ENCODE assay signal across 8 mouse cellular contexts in the genomic region with DNA sequence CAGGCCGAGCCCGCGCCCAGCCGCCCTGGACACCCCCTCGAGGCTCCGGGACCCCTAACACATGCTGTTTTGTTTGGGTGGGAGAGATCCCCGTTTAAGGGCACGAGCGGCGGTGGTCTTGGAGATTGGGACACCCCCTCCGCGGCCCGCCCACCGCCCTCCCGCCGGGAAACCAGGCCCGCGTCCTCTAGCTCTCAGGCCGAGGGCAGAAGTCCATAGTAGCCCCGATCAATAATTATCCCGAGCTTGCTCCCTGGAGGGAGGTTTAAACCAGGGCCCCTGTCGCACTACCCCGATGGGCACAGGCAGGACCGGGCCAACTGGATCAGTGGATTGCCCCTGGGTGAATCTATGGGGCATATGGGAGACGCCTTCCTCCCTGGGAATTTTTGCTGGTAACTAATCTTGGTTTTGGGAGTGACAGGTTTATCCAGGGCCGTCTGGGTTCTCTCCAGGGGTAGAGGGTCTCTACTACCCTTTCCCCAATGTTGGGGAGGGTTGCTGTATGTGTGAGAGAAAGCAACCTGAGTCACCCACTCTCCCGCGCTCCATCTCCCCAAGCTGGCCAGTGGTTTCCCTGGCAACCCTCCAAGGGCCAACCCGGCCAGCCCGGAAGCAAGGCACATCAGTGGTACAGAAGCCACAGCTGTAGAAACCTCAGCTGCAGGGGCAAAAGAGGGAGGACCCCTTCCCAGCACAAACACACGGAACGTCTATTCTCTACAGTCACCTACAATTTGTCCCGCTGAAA. TPM values are rescaled to one million over a fixed set of nuclear protein-coding genes. Genes with fewer than 3 reads are reported as not detected.
A peak's percentile ranks its signal among the peaks of the same experiment; 100 is the strongest.
DNase-seq lines count a peak whose midpoint lies in the region; ATAC-seq and TF ChIP-seq lines count a peak whose summit lies in the region.

No protein-coding gene starts in this region.

- H3K9me3 ChIP-seq in forebrain, embryonic 11.5 days (ENCODE audit: control insufficient read depth, low read length): no peaks in the 10 kb centered on the region
- H3K9me3 ChIP-seq in midbrain, embryonic 10.5 days (replicated peaks): no peaks in the 10 kb centered on the region

- TF ChIP-seq CTCF in bone marrow macrophage, adult 2 months (IDR thresholded peaks at IDR 0.05; ENCODE audit: low read depth, low read length): no peak

- 1% methylated on average over 32 of the region's 33 CpGs for WGBS in forebrain, embryonic 11.5 days
- under 1% methylated on average over 33 of the region's 33 CpGs for WGBS in midbrain, embryonic 10.5 days

- intact Hi-C loops in heart, postnatal 36 days (cut with DNase I): no loop called here

- H3K9ac ChIP-seq in forebrain, embryonic 11.5 days (ENCODE audit: low read length): peak overlapping the region; percentile 92

- H3K4me3 ChIP-seq in bone marrow macrophage, adult 2 months (ENCODE audit: insufficient read depth, low read length): peak overlapping the region; percentile 91
- H3K4me3 ChIP-seq in forebrain, embryonic 11.5 days (ENCODE audit: low read depth, low read length): peak overlapping the region; percentile 72
- H3K4me3 ChIP-seq in midbrain, embryonic 10.5 days: peak overlapping the region; percentile 95

- no peak for DNase-seq in cerebellum, adult 11 months
- peak; percentile 77 for DNase-seq in forebrain, embryonic 11.5 days (ENCODE audit: low spot score)
- peak; percentile 76 for DNase-seq in heart, postnatal 36 days
- DNase-seq in layer of hippocampus, postnatal 25 days (ENCODE audit: extremely low spot score in 1 of 2, low spot score in 1 of 2): peak; percentile 31 to 32
- peak; percentile 69 for DNase-seq in midbrain, embryonic 10.5 days (ENCODE audit: low spot score)
- peak; percentile 28 to 47 for DNase-seq in spleen, postnatal 36 days (ENCODE audit: low spot score in 2 of 2)

- H3K4me2 ChIP-seq in forebrain, embryonic 11.5 days (ENCODE audit: low read depth, low read length, severe bottlenecking): peak overlapping the region; percentile 88

- peaks cover 19% of the 10 kb centered on the region for H3K4me1 ChIP-seq in bone marrow macrophage, adult 2 months (ENCODE audit: control insufficient read depth, insufficient read depth, low read length)
- H3K4me1 ChIP-seq in forebrain, embryonic 11.5 days (replicated peaks; ENCODE audit: control insufficient read depth, insufficient read depth, low read length): no peaks in the 10 kb centered on the region; the same call in 1 of the 2 replicates
- H3K4me1 ChIP-seq in midbrain, embryonic 10.5 days: peaks cover 35% of the 10 kb centered on the region

- H3K27me3 ChIP-seq in forebrain, embryonic 11.5 days (ENCODE audit: control insufficient read depth, insufficient read depth, low read length): no peaks in the 10 kb centered on the region
- peaks cover 57% of the 10 kb centered on the region for H3K27me3 ChIP-seq in midbrain, embryonic 10.5 days (ENCODE audit: low read depth, poor library complexity, severe bottlenecking)

- no peak for TF ChIP-seq POLR2A in bone marrow macrophage, adult 2 months (IDR thresholded peaks at IDR 0.05; ENCODE audit: borderline replicate concordance, low read depth, low read length)

- H3K36me3 ChIP-seq in forebrain, embryonic 11.5 days (ENCODE audit: control insufficient read depth, insufficient read depth, low read length): no peaks in the 10 kb centered on the region
- H3K36me3 ChIP-seq in midbrain, embryonic 10.5 days: no peaks in the 10 kb centered on the region

- 0 out of 2 replicates have a peak, but pooled peaks have one; percentile 21 for ATAC-seq in cerebellum, adult (ENCODE audit: insufficient number of reproducible peaks, low FRiP score, low TSS enrichment)
- ATAC-seq in forebrain, embryonic 11.5 days (replicated peaks; ENCODE audit: low FRiP score): peak; percentile 70

- no peak overlapping the region for H3K27ac ChIP-seq in bone marrow macrophage, adult 2 months (ENCODE audit: insufficient read depth, low read depth, low read length)
- H3K27ac ChIP-seq in forebrain, embryonic 11.5 days (ENCODE audit: low read depth, low read length): peak overlapping the region; percentile 25; the same call in 1 of the 2 replicates
- peak overlapping the region; percentile 92 for H3K27ac ChIP-seq in midbrain, embryonic 10.5 days (replicated peaks)

RNA-seq across cellular contexts. Expression of a gene that starts 0.4 kb away (rescaled TPM):
- polyA plus RNA-seq in bone marrow macrophage, adult 2 months (2012; ENCODE audit: insufficient read depth, insufficient read length, missing spikeins): 30.8 and 30.9 TPM in 2 replicates
- polyA plus RNA-seq in forebrain, embryonic 11.5 days (2014; fragmentation: Nextera tagmentation; extraction: Ambion mirVana): 18.7 and 19.1 TPM in 2 replicates
- 10 to 100 TPM; 62.7 to 62.8 TPM for total RNA-seq in heart, postnatal 36 days (2021)
- 10 to 100 TPM; 11.5 to 11.7 TPM for total RNA-seq in layer of hippocampus, postnatal 25 days (2021)
- polyA plus RNA-seq in midbrain, embryonic 10.5 days (2016; fragmentation: Nextera tagmentation; extraction: Ambion mirVana): 15.0 and 15.9 TPM in 2 replicates

RNA-seq across cellular contexts. Expression of a gene that starts 8.2 kb away (rescaled TPM):
- 16.3 and 20.7 TPM in 2 replicates for polyA plus RNA-seq in bone marrow macrophage, adult 2 months (2012; ENCODE audit: insufficient read depth, insufficient read length, missing spikeins)
- 1.3 and 1.5 TPM in 2 replicates for polyA plus RNA-seq in forebrain, embryonic 11.5 days (2014; fragmentation: Nextera tagmentation; extraction: Ambion mirVana)
- total RNA-seq in heart, postnatal 36 days (2021): 10 to 100 TPM; 19.8 to 24.1 TPM
- 1 to 10 TPM; 1.1 to 1.7 TPM for total RNA-seq in layer of hippocampus, postnatal 25 days (2021)
- polyA plus RNA-seq in midbrain, embryonic 10.5 days (2016; fragmentation: Nextera tagmentation; extraction: Ambion mirVana): 1.7 TPM in 2 replicates
